Mouse (Mus musculus) right cerebral cortex, postnatal 14 days (tissue): Measurements from ENCODE around the gene Skint4.

Experiments used
- DNase-seq: peaks from one replicate; pipeline ENCODE4 v3.0.0; 2022

Skint4 gene

GRCm38 (mm10) chr4:112071716-112072115 lies at the start of gene Skint4:
Gene Skint4, plus strand, starts transcription at chr4:112072016.
- DNase-seq, result no peak
